Mouse (Mus musculus): ENCODE results near the gene Kifc1. TPM values are rescaled to one million over a fixed set of nuclear protein-coding genes. Genes with fewer than 3 reads are reported as not detected.
"Not testable (repeated sequence)": the region's sequence is repeated elsewhere in the genome, so short reads cannot be mapped to it uniquely, and the experiment has no call there.

Gene Kifc1
- polyA plus RNA-seq, 3 experiments from 2014 or later: 0.20 to 7.4 (median 1.3) TPM

DNA sequence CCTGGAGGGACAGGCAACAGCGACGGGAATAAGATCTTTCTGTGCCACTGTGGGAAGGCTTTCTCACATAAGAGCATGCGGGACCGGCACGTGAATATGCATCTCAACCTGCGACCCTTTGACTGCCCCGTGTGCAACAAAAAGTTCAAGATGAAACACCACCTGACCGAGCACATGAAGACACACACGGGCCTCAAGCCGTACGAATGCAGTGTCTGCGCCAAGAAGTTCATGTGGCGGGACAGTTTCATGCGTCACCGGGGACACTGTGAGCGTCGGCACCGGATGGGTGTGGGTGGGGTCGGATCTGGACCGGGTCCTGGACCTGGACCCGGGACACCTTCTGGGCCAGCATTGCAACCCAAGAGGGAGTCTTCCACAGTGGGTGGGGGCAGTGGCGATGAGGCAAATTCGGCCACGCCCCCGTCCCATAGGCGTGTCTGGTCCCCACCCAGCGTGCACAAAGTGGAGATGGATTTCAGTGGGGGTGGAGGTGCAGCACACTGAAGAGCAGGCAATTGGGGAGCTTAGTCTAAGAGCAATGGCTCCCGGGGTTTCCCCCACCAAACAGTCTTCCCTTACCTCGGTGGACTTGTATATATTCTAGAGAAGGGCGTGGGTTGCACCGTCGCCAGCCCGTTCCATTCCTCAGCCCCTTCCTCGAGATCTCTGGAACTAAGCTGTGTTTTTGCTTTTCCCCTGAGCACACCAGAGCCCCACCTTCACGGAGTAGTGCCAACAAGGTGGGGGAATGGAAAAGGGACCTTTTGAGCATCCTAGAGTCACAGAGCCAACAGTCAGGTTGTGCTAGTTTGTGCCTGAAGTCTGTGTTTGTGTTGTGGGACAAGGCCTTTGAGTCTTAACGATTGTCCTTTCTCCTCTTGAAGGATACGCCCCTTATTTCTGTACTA lies 28.1 kb upstream of the Kifc1 start:
- ATAC-seq: peak; percentile 7

DNA sequence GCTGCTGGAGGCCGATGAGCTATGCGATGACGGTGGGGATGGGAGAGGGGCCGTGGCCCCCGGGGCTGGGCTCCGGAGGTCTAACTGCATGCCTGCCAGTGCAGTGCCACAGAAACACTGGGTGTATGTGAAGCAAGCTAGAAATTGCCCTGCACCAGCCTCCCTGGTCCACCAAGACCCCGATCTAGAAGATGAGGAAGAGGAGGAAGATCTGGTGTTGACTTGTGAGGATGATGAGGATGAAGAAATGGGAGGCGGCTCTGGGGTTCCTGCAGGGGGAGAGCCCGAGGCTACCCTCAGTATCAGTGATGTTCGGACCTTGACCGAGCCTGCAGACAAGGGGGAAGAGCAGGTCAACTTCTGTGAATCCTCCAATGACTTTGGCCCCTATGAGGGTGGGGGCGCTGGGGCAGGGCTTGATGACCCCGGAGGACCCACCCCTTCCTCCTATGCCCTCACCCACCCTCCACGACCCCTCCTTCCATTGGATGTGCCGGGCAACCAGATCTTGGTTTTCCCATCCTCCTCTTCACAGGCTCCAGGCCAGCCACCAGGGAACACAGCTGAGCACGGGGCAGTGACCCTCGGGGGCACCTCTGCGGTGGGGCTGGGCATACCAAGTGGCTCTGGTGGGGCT lies 27.3 kb upstream of the Kifc1 start:
- ATAC-seq: no peak

DNA sequence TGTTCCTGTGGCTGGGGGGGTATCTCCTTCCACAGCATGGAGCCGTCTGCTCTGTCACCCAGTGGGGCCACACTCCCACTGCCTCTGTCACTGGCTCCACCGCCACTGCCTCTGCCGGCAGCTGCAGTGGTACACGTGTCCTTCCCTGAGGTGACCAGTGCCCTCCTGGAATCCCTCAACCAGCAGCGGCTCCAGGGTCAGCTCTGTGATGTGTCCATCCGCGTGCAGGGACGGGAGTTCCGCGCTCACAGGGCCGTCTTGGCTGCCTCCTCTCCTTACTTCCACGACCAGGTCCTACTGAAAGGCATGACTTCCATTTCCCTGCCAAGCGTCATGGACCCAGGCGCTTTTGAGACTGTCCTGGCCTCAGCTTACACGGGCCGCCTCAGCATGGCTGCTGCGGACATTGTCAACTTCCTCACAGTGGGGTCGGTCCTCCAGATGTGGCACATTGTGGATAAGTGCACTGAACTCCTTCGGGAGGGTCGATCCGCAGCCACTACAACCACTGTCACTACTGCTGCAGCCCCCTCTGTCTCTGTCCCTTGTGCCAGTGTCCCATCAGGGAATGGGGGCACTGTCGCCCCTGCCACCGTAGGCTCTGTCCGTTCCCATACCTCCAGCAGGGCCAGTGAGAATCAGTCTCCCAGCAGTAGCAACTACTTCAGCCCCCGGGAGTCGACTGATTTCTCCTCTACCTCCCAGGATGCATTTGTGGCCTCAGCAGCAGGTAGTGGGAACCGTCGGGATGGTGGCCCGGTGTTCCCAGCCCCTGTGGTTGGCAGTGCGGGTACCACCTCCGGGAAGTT lies 26.6 kb upstream of the Kifc1 start:
- ATAC-seq: no peak

DNA sequence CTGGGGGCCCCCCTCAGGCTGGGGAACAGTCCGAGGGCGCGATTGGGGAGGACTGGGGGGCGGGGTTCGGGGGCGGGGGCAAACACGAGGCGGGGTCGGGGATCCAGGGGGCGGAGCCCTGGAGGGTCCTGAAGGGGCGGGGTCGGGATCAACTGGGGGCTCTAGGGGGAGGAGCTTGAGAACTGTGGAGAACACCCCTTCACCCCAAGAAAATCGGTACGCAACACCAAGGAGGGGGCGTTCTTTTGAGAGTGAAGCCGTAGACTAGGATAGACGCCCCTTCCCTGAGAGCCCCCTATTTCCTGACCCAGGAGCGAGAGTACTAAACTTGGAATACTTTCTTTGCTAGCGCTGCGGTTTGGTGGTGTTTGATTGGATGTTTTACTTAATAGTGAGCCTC lies 25.8 kb upstream of the Kifc1 start:
- no peak for ATAC-seq

DNA sequence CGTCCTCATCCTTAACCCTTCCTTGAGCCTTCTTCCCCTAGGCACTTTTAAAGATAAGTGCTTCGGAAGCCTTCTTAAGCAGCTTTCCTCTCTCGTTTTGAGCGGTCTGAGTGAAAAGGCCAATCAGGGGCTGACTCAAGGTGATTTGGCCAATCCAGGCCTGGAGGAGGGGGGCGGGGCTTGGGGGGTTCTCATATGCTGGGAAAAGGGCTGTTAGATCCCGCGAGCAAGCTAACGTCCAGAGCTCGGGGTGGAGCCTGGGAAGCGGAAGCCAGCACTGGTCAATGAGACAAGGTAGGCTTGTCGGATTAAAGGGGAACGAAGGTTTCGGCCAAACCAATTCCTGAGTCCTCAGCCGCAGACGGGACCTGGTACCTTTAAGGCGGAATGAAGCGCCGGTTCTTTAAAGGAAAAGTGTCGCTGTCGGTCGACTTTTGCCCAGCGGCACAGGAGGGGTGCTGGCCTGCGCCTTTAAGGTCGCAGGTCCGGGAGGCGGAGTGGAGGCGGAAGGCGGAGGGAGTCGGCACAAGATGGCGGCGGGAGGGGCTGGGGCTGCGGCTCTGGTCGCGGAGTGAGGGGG lies 25.3 kb upstream of the Kifc1 start, which contains the start of the genes Tapbp and Zbtb22:
Gene Tapbp, plus strand, starts transcription at position 229 of the 580 bp plus-strand sequence.
Gene Zbtb22, plus strand, starts transcription at position 234 of the 580 bp plus-strand sequence.
- ATAC-seq: peak; percentile 70

DNA sequence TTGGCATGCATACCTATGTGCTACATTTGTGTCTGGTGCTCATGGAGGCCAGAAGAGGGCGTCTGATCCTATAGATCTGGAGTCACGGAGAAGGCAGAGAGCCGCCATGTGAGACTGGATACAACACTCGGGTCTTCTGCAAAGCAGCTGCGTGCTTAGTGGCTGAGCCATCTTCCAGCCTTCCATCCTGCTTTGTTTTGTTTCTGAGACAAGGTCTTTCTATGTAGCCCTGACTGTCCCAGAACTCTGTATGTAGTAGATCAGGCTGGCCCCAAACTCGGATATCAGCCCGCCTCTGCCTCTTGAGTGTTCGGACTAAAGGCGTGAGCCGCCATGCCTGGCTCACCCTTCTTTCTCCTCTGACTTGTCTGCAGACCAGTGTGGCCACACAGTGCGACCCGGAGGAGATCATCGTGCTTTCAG lies 24.5 kb upstream of the Kifc1 start:
- no peak for ATAC-seq

DNA sequence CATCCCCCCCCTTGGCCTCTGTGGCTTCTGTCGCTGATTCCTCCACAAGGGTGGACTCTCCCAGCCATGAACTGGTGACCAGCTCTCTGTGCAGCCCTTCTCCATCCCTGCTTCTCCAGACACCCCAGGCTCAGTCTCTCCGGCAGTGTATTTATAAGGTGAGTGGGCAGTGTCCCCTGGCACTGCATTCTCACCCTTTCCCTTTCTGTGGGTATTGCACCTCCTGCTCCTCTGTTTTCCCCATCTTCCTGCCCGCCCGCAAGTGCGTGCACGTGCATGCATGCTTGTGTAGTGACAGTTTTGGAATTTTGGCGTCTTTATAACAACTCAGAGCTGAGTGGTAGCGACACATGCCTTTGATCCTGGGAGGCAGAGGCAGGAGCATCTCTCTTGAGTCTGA lies 23.4 kb upstream of the Kifc1 start:
- ATAC-seq: no peak

DNA sequence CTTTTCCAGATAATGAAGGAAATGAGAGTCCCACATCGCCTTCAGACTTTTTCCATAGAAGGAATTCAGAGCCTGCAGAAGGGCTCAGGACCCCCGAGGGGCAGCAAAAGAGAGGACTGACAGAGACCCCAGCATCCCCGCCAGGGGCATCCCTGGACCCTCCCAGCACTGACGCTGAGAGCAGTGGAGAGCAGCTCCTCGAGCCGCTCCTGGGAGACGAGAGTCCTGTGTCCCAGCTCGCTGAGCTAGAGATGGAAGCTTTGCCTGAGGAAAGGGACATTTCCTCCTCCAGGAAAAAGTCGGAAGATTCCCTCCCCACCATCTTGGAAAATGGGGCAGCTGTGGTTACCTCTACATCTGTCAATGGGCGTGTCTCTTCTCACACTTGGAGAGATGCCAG lies 22.8 kb upstream of the Kifc1 start:
- ATAC-seq: no peak

DNA sequence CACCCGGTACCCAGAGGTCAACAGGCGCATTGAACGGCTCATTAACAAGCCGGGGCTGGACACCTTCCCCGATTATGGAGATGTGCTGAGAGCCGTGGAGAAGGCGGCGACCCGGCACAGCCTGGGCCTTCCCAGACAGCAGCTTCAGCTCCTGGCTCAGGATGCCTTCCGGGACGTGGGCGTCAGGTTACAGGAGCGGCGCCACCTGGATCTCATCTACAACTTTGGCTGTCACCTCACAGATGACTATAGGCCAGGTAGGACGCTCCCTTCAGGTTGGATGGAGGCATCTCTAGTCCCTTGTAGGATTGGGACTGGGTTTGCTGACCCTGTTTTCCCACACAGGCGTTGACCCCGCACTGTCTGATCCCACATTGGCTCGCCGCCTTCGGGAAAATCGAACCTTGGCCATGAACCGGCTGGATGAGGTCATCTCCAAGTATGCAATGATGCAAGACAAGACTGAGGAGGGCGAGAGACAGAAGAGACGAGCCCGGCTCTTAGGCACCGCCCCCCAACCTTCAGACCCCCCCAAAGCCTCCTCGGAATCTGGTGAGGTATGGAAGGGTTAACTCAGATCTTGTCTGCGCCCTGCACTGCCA lies 21.5 kb upstream of the Kifc1 start:
- ATAC-seq: no peak

DNA sequence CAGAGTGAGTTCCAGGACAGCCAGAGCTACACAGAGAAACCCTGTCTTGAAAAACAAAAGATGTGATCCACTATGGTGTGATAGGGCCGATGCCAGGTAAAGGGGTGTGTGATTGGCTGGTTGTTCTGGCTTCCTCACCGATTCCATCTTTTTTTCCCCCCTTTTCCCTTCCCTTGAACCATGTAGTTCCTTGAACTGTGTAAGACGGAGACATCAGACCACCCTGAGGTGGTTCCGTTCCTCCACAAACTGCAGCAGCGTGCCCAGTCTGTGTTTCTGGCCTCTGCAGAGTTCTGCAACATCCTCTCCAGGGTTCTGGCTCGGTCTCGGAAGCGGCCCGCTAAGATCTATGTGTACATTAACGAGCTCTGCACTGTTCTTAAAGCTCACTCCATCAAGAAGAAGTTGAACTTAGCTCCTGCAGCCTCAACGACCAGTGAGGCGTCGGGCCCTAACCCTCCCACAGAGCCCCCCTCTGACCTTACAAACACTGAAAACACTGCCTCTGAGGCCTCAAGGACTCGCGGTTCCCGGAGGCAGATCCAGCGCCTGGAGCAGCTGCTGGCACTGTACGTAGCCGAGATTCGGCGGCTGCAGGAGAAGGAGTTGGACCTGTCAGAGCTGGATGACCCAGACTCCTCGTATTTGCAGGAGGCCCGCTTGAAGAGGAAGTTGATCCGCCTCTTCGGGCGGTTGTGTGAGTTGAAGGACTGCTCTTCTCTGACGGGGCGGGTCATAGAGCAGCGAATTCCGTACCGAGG lies 20.8 kb upstream of the Kifc1 start:
- no peak for ATAC-seq

DNA sequence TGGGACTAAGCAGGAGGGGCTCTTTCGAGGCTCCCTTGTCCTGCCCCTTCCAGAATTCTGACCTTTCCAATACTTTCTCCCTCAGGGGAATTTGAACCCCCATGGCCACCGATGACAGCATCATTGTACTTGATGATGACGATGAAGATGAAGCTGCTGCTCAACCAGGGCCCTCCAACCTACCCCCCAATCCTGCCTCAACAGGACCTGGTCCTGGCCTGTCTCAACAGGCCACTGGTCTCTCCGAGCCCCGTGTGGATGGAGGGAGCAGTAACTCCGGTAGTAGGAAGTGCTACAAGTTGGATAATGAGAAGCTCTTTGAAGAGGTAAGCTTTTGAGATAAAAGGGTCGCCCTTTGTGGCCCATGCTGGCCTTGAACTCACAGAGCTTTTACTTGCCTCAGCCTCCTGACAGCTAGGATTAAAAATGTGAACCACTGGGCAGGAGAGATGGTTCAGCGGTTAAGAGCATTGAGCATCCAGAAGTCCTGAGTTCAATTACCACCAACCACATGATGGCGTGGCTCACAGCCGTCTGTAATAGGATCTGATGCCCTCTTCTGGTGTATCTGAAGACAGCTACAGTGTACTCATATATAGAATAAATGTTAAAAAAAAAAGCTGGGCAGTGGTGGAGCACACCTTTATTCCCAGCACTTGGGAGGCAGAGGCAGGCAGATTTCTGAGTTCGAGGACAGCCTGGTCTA lies 20.0 kb upstream of the Kifc1 start:
- no peak for ATAC-seq

DNA sequence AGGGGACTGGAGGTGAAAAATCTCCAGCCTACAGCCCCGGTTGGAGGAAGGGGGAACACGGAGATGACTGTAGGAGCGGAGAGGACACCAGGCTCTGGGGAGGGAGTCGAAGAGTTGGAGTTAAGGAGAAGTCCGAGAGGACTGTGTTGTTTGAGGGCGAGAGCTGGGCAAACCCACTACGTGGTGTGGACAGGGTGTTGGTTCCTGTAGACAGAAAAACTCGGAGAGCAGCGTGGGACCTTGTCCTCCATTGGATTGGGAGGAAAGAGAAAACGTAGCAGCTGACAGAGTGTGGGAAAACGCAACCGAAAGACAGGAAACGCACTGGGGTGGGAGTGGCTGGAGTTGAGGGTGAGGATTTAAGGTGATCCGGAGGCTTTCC lies 19.4 kb upstream of the Kifc1 start:
- peak; percentile 15 for ATAC-seq

DNA sequence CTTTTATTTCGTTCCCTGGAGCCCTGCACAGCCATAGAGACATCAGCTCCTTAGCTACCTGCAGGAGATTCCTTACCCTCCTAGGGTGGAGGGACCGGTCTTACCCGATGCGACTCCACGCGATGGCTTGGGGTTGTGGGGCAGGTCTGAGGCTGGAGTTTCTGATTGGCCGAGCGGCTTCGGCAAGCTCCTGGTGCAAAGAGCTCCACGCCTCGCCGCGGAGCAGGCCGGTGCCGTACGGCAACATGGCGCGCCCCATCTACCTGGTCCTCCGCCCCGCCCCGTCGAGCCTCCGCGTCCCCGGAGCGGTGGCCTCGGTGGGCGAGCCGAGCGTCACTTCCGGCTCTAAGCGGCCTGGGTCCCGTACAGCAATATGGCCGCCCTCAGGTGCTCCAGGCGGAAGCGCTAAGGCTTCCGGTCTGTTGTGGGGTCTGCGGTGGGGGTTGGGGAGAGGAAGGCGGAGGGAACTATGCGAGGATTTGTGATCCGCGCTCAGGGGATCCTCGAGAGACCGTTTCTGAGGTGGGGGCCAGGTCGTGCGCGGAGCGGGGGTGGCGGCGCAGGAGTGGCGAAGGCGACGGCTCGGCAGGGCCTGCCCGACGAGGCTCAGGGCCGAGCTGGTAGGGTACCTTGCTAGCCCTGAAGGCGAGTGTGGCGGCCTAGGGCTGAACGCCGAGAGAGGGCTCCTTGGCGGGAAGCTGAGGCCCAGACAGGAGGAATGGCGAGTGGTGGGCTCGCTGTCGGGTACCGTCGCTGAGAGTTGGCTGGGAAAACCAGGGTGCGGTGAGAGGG lies 18.8 kb upstream of the Kifc1 start, which contains the start of gene Daxx:
Gene Daxx, plus strand, starts transcription at position 338 of the 792 bp plus-strand sequence.
- peak; percentile 89 for ATAC-seq

DNA sequence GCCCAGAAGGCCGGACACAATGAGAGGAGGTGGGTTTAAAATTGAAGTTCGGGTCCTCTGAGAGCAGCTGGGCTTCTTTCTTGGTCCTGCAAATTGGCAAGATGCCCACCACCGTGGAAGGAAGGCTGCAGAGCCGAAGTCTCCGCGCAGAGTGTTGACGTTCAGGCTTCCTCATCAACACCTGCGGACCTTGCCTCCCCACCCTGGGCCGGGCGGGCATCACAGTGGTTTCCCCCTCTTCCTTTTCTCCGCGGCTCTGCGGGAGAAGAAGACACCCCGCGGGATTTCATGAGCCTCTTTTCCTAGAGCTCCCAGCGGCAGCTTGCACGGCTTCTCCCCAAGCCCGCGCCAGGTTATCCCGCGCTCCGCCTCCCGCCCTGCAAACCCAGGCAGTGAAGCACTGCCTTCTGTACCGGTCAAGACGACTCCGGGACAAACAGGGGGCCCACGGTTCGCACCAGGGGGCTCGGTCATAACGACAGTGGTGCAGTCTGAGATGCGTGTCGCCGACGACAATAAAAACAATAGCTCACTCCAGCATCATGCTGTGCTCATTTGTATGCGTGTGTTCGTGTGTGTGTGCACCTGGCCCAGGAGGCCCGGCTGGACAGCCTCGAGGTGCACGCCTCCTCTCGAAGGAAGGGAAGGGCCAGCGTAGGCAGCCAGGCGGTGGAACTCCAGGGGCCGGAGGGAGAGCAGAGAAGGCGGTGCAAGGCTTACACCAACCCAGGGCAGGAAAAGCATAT lies 18.0 kb upstream of the Kifc1 start:
- ATAC-seq: no peak

DNA sequence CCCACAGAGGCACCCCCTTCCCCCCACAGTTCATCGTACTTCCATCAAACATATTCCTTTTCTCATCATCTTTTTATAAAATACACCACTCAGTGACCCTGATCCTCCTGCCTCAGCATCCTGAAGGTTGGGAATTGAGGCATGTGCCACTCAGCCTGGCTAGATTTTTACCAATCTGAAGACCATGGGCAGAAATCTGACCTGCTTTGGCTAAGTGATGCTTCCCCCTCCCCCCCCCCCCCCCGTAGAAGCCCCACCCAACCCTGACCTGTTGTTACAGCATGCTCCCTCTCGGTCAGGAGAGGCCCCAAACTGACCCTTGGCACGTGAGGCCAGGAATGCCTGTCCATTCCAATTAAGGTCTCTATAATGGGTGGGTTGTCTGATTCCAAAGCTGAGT lies 14.4 kb upstream of the Kifc1 start, which contains the start of gene Platr17:
Gene Platr17, plus strand, starts transcription at position 301 of the 400 bp plus-strand sequence.
- not testable (repeated sequence) for ATAC-seq

DNA sequence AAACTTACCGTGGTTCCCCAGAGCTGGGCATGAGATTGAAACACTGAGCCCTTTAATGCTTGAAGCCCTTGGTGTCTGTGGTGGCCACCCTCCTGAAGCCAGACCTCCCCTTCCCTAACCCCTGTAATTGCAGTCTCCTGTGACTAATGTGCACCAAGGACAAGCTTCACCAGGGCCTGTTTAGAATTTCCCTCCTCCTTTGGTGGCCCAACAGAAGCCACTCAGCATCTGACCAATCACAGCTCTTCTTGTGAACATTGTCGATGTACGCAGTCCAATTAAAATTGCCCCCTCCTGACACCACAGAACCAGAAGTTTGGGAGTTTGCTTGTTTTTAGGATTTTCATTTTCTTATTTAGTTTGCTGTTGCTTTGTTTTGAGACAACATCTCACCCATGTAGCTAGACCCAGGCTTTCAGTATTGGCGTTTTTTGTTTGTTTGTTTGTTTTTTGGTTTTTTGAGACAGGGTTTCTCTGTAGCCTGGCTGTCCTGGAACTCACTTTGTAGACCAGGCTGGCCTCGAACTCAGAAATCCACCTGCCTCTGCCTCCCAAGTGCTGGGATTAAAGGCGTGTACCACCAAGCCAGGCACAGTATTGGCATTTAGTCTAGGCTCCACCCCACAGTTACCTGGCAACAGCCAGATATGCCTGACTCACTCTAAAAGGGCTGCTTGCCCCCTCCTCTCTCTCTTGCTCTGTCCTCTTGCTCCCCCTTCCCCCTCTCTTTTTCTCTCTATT lies 13.6 kb upstream of the Kifc1 start:
- ATAC-seq: not testable (repeated sequence)

DNA sequence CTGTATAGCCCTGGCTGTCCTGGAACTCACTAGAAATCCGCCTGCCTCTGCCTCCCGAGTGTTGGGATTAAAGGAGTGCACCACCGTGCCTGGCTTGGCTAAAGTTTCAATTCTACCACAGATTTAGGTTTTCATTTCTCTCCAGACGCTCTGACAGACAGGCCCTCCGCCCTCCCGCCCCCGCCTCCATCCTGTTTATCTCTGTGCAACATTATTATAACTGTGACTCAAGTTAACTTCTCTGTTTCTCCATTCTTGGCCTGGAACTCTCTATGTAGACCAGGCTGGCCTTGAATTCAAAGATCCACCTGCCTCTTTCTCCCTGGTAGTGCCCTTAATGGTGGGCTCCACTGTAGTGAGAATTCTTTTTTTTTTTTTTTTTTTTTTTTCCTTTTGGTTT lies 12.0 kb upstream of the Kifc1 start:
- ATAC-seq: peak; percentile 56

DNA sequence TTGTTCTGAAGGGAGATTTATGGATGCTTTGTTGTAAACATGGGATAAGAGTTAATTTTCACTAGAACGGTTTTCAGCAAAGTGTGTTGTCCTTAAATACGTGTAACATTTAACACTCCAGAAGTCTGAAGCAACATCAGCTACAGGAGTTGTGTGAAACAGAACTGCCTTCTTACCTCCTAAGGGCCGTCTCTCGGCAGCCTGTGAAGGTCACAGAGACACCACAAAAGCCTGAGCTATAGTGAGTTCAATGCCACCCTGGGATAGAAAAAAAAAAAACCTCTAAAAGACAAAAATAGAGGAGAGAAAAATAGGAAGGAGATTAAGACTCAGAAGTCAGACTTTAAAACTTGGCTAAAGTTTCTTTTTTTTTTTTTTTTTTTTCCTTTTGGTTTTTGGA lies 11.6 kb upstream of the Kifc1 start:
- ATAC-seq: no peak

Data from inflammation-experienced regulatory T-cells, adult 6 months (primary cell).